Mouse (Mus musculus): ENCODE measurements around the gene Hnrnpa0. TPM values are rescaled to one million over a fixed set of nuclear protein-coding genes. Genes with fewer than 3 reads are reported as not detected.
"Not testable (repeated sequence)": the region's sequence is repeated elsewhere in the genome, so short reads cannot be mapped to it uniquely, and the experiment has no call there.

Gene Hnrnpa0
- polyA plus RNA-seq, 1 experiment from 2014 or later, result 68.8 TPM

DNA sequence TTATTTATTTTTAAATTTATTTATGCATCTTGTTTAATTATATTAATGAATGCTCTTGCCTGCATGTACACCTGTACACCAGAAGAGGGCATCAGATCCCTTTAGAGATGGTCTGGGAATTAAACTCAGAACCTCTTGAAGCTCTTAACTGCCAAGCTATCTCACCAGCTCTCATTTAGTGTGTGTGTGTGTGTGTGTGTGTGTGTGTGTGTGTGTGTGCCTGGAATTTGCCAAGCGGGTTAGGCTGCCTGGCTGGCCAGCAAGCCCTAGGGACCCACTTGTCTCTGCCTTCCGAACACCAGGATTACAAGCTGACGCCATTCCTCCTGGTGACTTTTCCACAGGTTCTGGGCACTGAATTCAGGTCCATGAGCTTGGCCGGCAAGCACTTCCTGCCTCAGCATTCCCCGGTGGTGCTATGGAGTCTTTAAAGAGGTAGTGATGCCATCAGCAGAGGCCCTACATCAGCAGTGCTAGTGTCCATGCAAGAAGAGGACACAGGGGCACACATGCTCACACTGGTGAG is 20.7 kb upstream of the Hnrnpa0 start:
- Histone ChIP-seq H3K4me3 (peak overlapping the region; percentile 38), H3K36me3 (no peaks in the 10 kb centered on the region), H3K27ac (no peak overlapping the region), H3K4me2 (peak overlapping the region; percentile 56), H3K9ac (no peak overlapping the region), H3K4me1 (replicated peaks) (peaks cover 11% of the 10 kb centered on the region), H3K9me3 (no peaks in the 10 kb centered on the region), H3K27me3 (no peaks in the 10 kb centered on the region)
- 45% methylated on average over 5 of the region's 5 CpGs for WGBS
- ATAC-seq (ENCODE audit: low FRiP score), result 0 out of 2 replicates have a peak, but pooled peaks have one; percentile 63

DNA sequence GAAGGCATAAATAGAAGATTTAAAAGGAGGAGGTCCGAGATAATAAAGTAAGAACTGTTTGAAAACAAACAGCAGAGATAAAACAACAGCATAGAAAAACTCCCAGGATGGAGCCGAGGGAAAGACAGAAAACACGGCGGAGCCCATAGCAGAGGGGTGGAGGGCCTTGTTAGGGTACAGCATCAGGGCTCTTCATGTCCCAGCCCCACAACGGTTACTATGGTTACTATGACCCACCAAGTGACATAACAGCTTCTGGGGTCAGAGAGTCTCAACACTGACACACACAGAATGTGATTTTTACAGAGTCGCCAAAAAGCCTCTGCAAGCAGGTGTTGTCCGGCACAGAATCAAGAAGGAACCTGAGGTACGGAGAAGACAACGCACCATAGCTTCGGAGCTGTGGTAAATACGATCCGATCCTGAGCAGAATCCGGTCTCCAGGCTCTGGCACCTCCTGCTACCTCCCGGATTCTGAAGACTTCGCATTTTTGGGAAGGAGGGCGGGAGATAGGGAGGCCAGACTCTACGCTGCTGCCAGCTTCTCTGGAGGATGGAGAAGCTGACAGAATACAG is 20.0 kb upstream of the Hnrnpa0 start:
- no peak overlapping the region for H3K27ac ChIP-seq
- 1% methylated on average over 17 of the region's 17 CpGs for WGBS

DNA sequence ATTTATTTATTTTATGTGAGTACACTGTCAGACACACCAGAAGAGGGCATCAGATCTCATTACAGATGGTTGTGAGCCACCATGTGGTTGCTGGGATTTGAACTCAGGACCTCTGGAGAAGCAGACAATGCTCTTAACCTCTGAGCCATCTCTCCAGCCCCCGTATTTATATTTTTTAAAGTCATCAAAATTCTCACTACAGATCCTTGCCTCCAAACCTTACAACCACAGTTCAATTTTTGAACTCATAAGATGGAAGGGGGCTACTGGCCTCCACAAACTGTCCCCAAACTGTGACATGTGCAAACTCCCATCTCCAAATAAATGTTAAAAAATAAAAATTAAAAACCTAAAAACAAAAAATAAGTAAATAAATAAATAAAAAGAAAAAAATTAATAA is 19.4 kb upstream of the Hnrnpa0 start:
- Histone ChIP-seq H3K9me3 (no peaks in the 10 kb centered on the region), H3K27ac (no peak overlapping the region), H3K4me2 (no peak overlapping the region), H3K36me3 (no peaks in the 10 kb centered on the region), H3K4me1 (replicated peaks) (peaks cover 11% of the 10 kb centered on the region), H3K4me3 (no peak overlapping the region), H3K27me3 (no peaks in the 10 kb centered on the region), H3K9ac (no peak overlapping the region)
- WGBS, result 77% methylated on average over 1 of the region's 1 CpGs
- no peak for ATAC-seq (ENCODE audit: low FRiP score)

More for the DNA sequence above, 20.0 kb upstream of the Hnrnpa0 start:
- H3K9me3 ChIP-seq, result no peaks in the 10 kb centered on the region
- peak overlapping the region; percentile 38 for H3K4me3 ChIP-seq
- ATAC-seq (ENCODE audit: low FRiP score), result peak; percentile 91
- H3K36me3 ChIP-seq, result no peaks in the 10 kb centered on the region
- H3K4me2 ChIP-seq, result peak overlapping the region; percentile 56
- H3K27me3 ChIP-seq, result no peaks in the 10 kb centered on the region
- peaks cover 11% of the 10 kb centered on the region for H3K4me1 ChIP-seq (replicated peaks)
- peak overlapping the region; percentile 26; the same call in 1 of the 2 replicates for H3K9ac ChIP-seq

DNA sequence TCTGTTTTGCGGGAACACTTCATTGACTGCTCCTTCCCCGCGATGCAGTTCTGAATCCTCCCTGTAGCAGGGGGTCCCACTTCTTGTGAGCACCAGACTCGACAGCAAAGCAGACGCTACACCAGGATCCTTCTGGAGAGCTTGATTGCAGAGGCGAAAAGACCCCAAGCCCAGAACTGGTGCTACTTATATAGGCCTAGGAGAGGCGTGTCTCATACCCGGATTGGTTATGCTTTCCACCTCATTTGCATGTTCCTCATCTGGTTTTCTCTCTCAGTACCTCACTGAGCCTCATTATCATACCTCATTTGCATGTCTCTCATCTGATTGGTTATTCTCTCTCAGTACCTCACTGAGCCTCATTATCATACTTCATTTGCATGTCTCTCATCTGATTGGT is 18.2 kb upstream of the Hnrnpa0 start:
- not testable (repeated sequence) for H3K4me3 ChIP-seq; H3K9me3 ChIP-seq; H3K36me3 ChIP-seq; H3K27ac ChIP-seq; ATAC-seq (ENCODE audit: low FRiP score); H3K27me3 ChIP-seq; H3K4me2 ChIP-seq; H3K9ac ChIP-seq
- H3K4me1 ChIP-seq (replicated peaks), result peaks cover 11% of the 10 kb centered on the region
- WGBS, result 93% methylated on average over 8 of the region's 8 CpGs

DNA sequence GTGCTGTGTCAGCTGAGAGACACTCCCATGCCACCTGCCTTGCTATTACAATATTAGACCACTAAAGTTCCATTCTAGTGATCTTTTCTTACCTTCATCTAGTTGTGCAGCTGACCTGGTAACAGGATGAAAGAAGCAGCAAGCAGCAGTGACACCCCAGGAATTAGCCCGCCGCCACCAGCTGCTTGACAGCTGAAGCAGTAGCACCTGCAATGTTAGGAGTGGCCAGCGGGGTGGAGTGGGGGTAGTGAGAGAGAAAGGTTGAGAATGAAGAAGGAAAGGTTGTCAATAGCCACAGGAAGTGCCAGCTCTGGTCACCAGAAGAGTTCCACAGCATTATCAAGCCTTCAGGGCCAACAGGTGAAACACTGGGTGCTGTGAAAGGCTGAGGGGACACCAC is 3.3 kb upstream of the Hnrnpa0 start:
- no peaks in the 10 kb centered on the region for H3K27me3 ChIP-seq
- 0 out of 2 replicates have a peak, but pooled peaks cover 7% of the 10 kb centered on the region for H3K9me3 ChIP-seq
- no peak overlapping the region for H3K4me3 ChIP-seq
- H3K36me3 ChIP-seq, result no peaks in the 10 kb centered on the region
- no peak overlapping the region for H3K4me2 ChIP-seq
- H3K9ac ChIP-seq, result no peak overlapping the region
- no peak for ATAC-seq (ENCODE audit: low FRiP score)
- no peak overlapping the region for H3K27ac ChIP-seq
- WGBS, result 59% methylated on average over 3 of the region's 3 CpGs
- peaks cover 11% of the 10 kb centered on the region for H3K4me1 ChIP-seq (replicated peaks)

DNA sequence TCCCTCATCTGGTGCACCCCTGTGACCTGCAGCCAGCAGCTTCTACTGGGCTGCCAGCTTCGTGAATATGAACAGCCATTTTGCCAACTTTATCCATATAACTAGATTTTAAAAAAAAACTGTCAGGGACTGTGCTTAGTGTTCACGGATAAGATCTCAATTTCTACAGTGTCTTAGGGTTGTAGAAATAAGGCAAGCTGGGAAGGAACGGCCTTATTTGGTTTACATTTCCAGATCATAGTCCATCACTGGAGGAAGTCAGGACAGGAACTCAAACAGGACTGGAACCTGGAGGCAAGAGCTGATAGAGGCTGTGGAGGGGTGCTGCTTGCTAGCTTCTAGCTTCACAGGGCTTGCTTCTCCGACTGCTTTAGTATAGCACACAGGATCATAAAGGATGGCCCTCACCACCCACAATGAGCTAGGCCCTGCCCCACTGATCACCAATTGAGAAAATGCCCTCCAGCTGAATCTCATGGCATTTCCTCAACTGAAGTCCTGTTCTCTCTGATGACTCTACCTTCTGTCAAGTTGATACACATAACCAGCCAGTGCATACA is 1.4 kb upstream of the Hnrnpa0 start:
- Histone ChIP-seq H3K27ac (peak overlapping the region; percentile 100), H3K9me3 (no peaks in the 10 kb centered on the region), H3K9ac (peak overlapping the region; percentile 99), H3K27me3 (no peaks in the 10 kb centered on the region), H3K4me3 (peak overlapping the region; percentile 98), H3K36me3 (peaks cover 7% of the 10 kb centered on the region; the same call in 1 of the 2 replicates), H3K4me2 (peak overlapping the region; percentile 83), H3K4me1 (replicated peaks) (peaks cover 27% of the 10 kb centered on the region)
- 31% methylated on average over 4 of the region's 4 CpGs for WGBS
- no peak for ATAC-seq (ENCODE audit: low FRiP score)

DNA sequence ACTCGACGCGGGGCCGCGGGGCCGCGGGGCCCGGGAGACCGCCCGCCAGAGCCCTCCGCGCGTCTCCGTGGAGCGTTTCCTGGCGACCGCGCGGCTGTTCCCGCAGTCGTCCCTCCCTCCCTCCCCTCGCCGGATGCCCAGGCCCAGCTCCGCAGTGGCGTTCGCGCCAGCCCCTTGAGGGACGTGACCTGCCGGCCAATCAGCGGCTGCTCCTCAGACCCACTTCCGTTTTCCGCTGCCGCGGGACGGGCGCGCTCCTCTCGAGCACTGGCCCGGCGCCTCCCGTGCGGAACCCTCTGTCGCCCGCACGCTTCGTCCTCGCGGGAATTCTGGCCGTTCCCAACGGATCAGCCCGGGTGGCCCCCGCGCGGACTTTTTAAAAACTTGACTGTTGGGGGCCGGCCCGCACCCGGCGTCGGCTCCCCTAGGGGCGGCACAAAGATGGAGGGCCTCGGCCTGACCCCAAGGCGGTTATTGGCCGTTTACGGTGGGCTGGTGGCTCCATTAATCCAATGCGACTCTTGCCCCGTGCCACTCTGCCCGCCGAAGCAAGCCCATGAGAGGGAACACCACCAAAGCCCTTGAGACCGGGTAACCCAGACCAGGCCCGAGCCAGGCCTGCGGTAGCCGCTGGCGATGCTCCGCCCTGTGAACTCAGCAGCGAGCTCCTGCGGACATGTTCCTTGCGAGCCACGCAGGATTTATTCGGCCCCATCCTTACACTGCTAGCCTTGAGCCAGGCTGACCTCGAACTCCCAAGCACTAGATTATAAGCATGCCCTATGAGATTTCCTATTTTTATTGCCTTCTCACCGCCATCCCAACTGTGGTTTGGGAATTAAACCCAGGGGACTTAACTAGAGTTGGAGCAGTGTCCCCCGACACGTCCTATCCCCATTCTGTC is 664 bp upstream of the Hnrnpa0 start:
- WGBS, result under 1% methylated on average over 75 of the region's 83 CpGs
- no peaks in the 10 kb centered on the region for H3K27me3 ChIP-seq
- peak overlapping the region; percentile 99 for H3K9ac ChIP-seq
- H3K36me3 ChIP-seq, result peaks cover 7% of the 10 kb centered on the region; the same call in 1 of the 2 replicates
- ATAC-seq (ENCODE audit: low FRiP score), result peak; percentile 98
- H3K9me3 ChIP-seq, result no peaks in the 10 kb centered on the region
- H3K4me2 ChIP-seq, result peak overlapping the region; percentile 83
- peak overlapping the region; percentile 98 for H3K4me3 ChIP-seq
- H3K4me1 ChIP-seq (replicated peaks), result peaks cover 35% of the 10 kb centered on the region
- H3K27ac ChIP-seq, result peak overlapping the region; percentile 100

DNA sequence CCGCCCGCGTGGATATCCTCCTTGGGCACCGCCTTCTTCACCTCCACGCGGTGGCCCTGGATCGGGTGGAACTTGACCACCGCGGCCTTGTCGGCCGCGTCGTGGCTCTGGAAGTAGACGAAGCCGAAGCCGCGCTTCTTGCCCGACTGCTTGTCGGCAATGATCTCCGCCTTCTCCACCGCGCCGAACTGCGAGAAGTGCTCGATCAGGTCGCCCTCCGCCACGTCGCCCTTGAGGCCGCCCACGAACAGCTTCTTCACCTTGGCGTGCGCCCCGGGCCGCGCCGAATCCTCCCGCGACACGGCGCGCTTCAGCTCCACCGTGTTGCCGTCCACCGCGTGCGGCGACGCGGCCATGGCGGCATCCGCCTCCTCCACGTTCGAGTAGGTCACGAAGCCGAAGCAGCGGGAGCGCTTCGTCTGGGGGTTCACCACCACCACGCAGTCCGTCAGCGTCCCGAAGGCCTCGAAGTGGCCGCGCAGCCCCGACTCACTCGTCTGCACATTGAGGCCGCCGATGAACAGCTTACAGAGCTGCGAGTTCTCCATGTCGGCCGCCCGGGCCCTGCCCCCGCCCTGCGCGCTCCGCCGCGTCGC is 492 bp downstream of the Hnrnpa0 start:
- under 1% methylated on average over 74 of the region's 81 CpGs for WGBS
- ATAC-seq (ENCODE audit: low FRiP score), result peak; percentile 46
- Histone ChIP-seq H3K36me3 (peaks cover 7% of the 10 kb centered on the region; the same call in 1 of the 2 replicates), H3K4me2 (peak overlapping the region; percentile 69), H3K9ac (peak overlapping the region; percentile 99), H3K4me1 (replicated peaks) (peaks cover 46% of the 10 kb centered on the region), H3K27me3 (no peaks in the 10 kb centered on the region), H3K9me3 (no peaks in the 10 kb centered on the region), H3K27ac (peak overlapping the region; percentile 100), H3K4me3 (peak overlapping the region; percentile 98)

DNA sequence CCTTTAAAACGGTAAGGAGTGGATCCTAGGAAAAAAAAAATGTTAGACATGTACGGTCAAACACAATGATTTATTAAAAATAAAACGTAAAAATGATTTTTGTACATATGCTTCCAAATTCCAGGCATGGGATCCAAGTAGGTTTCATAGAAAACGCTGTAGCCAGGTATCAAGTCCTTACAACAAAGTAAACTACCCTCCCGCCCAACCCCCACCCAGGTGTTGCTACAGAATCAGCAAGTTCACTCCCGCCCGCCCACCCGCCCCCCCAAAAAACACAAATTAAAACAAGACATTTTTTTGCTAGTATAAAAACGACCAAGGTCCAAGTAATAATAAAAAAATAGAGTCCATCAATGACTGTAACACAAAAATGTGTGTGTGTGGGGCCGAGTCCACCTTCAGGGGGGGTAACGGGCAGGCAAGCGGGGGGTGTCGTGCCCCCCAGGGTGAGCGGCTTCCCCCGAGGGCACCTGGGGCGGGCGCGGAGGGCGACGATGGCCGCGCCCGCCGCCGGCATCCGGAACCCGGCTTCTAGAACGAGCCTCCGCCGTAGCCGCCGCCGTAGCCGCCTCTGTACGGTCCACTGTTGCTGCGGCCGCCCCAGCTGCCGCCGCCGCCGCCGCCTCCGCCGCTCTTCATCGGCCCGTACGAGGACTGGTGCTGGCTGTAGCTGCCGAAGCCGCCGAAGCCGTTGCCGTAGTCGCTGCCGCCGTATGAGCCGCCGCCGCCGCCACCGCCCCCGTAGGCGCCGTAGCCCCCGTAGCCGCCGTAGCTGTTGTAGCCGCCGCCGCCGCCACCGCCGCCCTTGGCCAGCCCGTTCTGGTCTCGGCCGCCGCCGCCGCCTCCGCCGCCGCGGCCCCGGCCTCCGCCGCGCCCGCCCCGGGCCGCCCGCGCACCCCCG is 1.2 kb downstream of the Hnrnpa0 start:
- Histone ChIP-seq H3K4me2 (peak overlapping the region; percentile 69), H3K4me1 (replicated peaks) (peaks cover 52% of the 10 kb centered on the region), H3K9me3 (no peaks in the 10 kb centered on the region), H3K36me3 (peaks cover 7% of the 10 kb centered on the region; the same call in 1 of the 2 replicates), H3K27me3 (no peaks in the 10 kb centered on the region), H3K4me3 (peak overlapping the region; percentile 98), H3K27ac (peak overlapping the region; percentile 100), H3K9ac (peak overlapping the region; percentile 99)
- ATAC-seq (ENCODE audit: low FRiP score), result no peak
- under 1% methylated on average over 33 of the region's 92 CpGs for WGBS

DNA sequence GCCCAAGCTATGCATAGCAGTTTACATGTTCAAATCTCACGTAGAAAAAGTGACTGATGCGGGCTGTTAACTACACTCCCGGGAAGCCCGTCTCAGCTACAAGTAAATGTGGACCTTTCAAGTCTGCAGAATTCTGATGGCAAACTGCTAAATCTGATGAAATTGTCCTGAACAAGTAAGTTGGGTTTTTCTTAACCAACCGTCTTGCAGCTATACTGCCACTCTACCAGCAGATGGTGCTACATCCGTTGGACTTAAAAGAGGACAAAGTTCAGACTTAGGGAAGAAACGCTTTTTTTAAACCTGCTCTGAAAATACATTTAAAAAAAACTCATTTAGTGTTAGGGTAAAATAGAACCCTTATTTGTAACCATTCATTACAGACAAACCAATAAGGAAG is 2.2 kb downstream of the Hnrnpa0 start:
- peaks cover 52% of the 10 kb centered on the region for H3K4me1 ChIP-seq (replicated peaks)
- H3K9ac ChIP-seq, result peak overlapping the region; percentile 55
- peaks cover 7% of the 10 kb centered on the region; the same call in 1 of the 2 replicates for H3K36me3 ChIP-seq
- H3K27me3 ChIP-seq, result no peaks in the 10 kb centered on the region
- ATAC-seq (ENCODE audit: low FRiP score), result no peak
- 35% methylated on average over 7 of the region's 7 CpGs for WGBS
- H3K4me3 ChIP-seq, result peak overlapping the region; percentile 98
- peak overlapping the region; percentile 69 for H3K4me2 ChIP-seq
- no peak overlapping the region for H3K27ac ChIP-seq
- no peaks in the 10 kb centered on the region for H3K9me3 ChIP-seq

DNA sequence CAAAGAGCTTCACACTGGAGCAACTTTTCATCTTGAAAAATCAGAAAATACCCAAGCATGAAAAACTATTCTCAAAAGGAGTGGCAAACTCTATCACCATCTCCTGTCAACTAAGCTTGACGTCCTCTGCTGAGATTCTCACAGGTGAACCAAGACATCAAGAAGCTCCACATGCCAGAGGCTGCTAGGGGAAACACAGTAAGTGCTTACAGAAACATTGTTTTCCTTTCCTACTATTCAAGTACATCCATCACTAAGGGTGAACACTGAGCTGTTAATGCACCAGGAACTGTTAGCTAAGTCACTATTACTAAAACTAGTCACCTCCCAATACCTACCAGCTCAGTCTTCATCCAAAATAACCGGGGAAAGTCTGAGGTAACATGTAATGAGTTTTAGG is 3.4 kb downstream of the Hnrnpa0 start:
- Histone ChIP-seq H3K27ac (no peak overlapping the region), H3K9ac (peak overlapping the region; percentile 19; the same call in 1 of the 2 replicates), H3K4me3 (peak overlapping the region; percentile 98; the same call in 1 of the 2 replicates), H3K4me1 (replicated peaks) (peaks cover 50% of the 10 kb centered on the region), H3K4me2 (peak overlapping the region; percentile 69; the same call in 1 of the 2 replicates), H3K36me3 (peaks cover 7% of the 10 kb centered on the region; the same call in 1 of the 2 replicates), H3K9me3 (no peaks in the 10 kb centered on the region), H3K27me3 (no peaks in the 10 kb centered on the region)
- 63% methylated on average over 2 of the region's 2 CpGs for WGBS
- ATAC-seq (ENCODE audit: low FRiP score), result no peak
